Mouse (Mus musculus) embryo, embryonic 11 days (tissue): Measurements from ENCODE around the gene Slc25a13.

ENCODE experiments used
- DNase-seq: peaks from one replicate; pipeline ENCODE4 v3.0.0-alpha.2; 2015

Gene Slc25a13

DNA sequence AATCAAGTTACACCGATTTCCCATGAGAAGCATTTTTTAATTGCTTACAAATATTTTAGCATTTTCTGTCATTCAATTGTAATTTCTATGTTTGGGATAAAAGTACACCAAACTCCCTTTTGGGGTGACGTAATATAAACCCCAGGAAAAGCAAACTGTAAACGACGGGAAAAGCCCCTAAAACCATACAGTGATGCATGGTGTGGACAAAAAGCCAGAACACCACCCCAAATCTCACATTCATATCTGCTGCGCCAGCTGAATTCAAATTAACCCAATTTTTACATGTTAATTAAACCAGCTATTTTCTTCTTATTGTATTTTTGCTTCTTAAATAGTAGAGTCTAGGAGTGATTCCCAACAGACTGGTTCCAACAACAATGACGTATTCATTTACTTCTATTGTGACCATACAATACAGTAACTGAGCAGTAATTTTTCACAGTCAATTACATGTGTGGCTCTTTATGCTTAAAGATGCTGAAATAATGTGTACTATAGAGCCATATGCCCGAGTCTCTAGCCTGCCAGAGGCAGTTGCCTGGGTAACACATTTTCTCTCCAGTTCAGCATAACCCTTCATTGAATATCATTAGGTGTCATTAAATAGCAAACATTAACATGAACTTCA is 53.9 kb downstream of the Slc25a13 start:
- no peak for DNase-seq

DNA sequence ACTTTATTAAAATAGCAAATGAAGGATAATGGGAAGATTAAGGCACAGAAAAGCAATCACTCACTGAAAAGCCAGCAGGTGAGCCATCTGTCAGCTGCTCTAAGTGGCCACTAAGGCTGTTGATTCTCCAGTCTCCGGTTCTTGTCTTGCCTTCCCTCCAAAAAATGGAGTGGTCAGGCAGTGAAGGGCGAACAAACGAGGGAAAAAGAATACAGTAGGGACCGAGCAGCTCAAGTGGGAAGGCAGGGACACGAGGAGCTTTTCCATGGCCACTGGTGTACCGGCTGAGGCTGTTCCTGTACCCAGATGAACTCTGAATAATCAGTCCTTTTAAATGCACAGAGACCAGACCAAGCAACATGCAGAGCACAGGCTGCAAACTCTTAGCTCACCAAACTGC is 54.8 kb downstream of the Slc25a13 start:
- no peak for DNase-seq

DNA sequence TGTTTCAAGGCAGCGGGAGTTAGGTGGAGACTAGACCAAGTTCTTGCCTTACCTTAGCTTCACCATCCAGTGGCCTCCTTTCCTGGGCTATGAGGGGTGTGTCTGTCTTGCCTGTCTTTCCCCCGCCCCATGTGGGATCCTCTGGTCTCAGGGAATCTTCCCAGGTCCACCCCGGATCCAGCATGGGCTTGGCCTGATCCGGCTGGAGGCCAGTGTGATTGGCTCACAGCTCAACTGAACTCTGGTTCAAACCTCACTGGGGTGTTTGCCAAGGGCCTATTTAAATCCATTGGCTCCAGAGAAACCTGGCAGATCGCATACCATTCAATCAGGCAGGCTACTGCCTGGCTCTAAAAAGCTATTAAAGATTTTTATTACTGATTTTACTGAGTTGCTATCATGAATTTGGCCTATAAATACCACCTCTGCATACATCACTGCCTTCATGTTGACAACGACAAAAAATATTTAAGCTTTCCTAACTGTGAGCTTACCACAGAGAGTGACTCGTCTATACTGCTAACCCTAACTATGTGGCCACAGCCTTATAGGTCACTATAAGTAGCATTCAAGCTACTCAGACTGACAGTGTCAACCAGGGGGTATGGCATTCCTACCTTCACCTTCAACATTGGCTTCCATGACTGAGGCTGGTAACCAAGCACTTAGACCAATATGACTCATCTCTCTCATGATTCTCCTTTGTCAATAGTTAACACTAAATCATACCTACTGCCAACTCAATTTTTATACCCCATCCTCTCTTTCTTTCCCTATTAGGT is 56.1 kb downstream of the Slc25a13 start:
- DNase-seq = no peak

DNA sequence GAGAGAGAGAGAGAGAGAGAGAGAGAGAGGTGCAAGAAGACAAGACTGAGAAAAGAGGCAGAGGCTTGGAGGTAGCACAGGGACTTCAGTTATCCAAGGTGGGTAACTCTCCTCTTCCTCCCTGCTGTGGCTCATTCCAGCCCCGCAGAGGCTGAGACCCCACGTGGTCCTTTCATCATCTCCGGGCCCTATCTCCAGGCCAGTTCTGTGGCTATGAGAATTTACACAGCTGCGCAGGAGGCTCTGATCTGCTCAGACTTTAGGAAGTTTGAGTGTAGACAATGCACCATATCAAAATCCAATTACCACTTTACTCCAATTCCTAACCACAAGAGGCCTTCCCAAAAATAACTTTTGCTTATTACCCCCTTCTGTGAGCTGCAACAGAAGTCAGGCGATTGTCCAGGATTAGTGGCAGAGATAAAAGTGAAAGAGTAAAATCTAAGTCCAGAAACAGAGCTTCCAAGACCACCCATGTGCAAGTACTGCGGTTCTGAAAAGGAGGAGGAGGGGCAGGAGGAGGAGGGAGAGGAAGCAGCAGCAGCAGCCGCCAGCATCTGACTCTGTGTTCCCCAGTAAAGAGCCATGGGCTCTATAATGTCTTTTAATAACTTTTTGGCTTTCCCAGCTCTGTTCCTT is 57.6 kb downstream of the Slc25a13 start:
- peak; percentile 55 for DNase-seq

DNA sequence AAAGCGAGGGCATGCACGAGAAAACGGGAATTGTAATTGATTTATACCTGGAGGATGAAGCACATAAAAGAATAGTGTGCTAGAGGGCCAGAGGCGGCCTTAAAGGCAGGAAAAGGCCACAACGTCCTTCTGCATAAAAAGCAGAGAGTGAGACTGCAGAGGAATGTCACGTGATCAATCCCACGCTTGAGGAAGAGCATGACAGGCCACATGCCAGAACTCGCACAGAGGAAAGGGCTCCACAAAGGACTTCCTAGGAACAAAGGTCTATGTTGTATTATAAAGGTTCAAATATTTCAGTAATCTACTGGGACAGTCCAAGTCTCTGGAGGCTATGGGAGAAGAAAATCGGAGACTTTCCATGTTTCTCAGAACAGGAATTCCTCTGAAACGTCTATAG is 63.5 kb downstream of the Slc25a13 start:
- no peak for DNase-seq

DNA sequence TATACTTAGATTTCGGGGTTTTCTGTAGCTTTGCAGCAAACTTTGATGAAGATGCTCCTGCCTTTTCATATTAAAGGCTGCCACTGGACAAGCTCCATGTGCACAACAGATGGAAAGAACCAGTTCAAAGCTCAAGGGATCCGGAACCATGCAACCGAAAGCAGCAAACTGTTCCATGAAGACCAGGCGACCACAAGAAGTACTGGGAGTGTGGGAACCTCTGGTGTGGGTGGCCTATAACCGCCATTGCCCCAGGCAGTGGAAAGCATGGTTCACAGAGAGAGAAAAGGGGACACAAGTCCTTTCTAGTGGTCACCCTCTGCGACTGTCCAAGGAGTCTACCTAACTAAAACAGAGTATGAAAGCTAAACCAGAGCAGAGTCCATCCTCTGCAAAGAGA is 66.2 kb downstream of the Slc25a13 start:
- no peak for DNase-seq

DNA sequence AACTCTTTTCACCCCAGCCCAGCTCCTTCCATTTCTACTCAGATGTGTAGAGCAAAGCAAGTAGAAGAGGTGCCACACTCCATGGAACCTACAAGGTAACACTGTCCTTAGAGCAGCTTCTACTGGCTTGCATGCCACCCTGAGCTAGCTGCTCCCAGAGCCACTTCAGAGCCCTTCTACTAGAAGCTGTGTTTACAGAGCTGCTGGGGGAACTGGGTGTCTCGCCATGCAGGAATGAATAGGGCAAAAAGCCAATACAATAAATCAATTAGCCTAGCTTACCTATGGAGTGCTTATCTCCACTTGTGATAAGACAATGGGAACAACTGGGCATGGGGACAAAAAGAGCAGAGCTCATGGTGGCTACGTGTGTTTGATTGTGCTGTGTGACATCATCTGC is 67.2 kb downstream of the Slc25a13 start:
- DNase-seq = no peak

DNA sequence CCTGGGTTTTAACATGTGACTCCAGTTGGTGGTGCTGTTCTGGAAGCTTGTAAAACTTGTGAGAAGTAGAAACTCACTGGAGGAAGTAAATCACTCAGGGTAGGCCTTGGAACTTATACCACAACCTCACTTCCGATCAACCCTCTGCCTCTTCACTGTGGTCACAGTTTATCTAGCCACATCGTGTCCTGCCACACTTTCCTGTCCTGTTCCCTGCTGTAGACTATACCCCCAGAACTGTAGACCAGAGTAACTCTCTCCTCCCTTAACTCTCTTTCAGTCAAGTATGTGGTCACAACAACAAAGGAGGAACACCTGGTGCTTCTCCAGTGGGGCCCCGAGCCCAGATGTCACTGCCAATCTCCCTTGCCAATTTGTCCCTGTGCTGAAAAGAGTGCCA is 67.6 kb downstream of the Slc25a13 start:
- no peak for DNase-seq

DNA sequence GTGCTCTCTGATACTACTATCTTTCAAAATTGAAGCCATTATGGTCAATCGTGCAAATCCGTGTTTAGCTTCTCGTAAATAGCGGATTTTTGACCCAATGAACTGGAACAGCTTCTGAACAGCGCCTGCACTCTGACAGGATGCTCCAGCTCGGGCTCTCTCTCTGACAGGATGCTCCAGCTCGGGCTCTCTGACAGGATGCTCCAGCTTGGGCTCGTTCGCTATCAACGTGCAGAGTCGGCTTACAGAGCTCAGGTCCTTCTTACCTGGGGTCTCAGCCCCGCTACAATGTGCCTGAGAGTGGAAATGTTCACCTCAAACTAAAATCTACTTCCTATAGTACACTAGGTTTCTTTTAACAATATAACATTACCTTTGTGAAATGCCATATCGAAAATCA is 71.6 kb downstream of the Slc25a13 start:
- DNase-seq = no peak

DNA sequence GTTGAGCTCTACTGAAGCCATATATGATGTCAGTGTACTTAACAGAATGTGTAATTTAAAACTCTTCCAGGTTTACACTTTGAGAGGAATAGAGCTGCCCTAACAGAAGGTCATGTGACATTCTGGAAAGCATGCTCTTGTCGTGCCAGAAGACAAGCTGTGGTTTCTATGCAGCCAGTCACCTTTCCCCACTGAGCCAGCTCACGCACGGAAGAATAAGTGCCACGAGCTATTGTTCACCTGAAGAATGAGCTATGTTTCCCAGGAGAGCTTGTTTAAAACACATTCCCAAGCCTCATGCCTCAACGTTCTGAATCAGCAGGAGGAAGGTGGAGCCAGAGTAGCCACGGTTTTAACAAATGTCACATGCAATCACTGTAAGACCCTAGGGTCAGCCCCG is 73.4 kb downstream of the Slc25a13 start:
- DNase-seq = no peak

DNA sequence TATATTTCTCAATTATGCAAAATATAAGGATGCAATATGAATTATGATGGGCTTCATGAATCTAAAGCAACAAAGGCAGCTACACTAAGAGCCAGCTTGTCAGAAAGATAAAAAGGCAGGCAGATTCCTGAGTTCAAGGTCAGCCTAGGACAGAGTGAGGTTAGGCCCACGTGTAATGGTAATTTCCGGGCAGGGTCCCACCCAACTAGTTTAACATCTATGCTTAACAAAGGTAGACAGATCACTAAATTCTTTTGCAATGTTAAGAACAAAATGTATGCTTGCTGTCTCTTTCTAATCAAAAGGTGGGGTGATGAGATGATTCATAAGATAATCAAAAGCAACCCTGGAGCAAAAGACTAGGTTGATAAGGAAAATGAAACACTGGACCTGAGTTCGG is 76.6 kb downstream of the Slc25a13 start:
- no peak for DNase-seq

DNA sequence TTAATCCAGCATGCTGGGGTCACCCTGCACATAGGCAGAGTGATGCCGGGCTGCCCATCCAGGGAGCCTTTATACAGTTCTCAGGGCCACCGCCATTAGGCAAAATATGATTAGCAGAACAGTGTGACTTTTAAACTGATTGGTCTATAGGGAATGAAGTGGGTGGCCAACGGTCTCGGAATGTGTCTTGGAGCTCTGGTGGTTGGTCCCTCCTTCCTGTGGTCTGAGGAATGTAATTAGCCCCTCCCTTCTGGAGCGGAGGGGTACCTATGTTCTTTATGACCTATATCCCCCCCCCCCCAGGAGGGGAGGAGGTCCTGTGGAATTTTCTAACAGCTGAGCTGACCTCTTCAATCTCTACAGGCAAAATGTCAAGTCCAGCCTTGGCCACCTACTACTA is 77.9 kb downstream of the Slc25a13 start:
- no peak for DNase-seq

DNA sequence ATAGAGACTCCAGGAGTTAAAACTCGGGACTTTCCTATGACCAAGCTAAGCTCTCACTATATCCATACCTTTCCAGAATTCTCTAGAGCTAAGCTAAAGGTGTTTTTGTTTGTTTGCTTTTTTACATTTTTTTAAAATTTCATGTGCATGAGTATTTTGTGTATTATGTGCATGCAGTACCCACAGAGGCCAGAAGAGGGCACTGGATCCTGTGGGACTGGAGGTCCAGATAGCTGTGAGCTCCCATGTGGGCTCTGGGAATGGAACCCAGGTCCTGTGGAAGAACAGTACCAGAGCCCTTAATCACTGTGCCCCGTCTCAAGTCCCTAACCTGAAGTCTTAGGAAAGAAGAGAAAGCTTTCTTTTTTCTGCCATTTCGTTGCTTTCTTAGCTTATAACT is 80.2 kb downstream of the Slc25a13 start:
- no peak for DNase-seq

DNA sequence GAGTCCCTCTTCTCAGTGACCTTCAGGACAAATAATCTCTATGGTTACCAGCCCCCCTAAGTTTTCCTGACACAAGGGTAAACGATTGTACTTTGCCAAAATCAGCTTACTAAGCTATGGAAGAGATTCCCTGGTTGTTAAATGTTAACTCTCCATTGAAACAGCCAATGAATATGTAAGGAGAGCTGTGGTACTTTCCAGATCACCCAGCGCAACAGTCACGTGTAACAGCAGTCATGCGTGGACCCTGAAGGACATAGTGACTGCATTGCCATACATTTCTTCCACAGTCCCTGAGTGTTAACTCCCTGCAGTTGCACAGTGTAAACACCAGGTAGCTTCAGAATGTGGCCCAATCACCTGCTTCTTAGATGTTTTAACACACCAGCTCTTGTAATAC is 82.0 kb downstream of the Slc25a13 start:
- DNase-seq = no peak

DNA sequence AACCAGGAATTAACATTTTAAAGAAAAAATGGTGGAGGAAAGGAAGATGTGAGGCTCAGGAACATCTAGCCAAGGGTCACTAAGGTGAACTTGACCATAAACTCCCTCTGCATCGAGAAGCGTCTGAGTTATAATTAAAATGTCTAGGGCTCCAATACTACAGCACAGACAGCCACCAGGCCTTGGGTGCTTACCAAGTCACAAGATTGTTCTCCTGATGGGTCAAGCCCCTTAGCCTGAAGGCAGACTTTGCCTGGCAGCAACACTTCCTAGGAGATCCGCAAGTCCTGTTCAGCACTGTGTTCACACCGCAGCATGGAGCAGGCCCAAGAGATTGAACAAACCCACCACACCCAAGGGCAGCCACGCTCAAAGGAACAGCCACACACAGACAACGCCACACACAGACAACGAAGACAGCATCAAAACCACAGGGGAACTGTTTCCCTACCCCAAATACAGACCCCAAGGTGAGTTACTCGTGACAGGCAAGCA is 83.4 kb downstream of the Slc25a13 start:
- no peak for DNase-seq

DNA sequence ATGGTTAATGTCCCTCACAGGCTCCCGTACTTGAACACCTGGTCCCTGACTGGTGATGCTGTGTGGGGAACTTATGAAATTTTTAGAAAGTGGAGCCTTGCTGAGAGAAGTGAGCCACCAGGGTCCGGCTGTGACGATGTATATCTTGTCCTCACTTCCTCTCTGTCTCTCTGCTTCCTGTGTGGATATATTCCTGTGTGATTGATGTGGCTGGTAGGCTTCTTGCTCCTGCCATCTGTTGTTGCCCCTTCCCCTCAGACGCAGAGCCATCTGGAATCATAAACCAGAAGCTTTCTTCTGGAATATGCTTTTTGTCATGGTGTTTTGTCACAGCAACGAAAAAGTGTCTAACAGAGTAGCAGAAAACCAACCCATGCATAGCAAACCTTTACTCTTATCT is 84.9 kb downstream of the Slc25a13 start:
- DNase-seq = no peak

DNA sequence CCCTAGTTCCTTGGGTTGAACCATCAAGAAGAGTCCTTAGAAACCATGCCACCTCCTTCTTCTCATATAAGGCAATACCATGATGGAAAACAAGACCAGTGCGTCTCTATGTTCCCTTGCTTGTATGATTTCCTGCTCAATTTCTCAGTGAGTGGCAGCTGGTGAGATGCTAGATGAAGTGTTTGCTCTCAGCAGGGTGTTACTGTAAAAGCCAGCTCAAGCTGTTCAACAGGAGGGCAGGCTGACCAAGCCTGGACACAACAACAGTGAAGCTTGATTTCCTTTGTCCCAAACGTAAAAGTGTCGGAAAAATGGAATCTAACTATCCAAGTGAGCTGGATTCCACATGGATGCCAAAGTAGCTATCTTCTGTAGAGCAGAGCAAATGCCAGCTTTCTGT is 91.4 kb downstream of the Slc25a13 start:
- no peak for DNase-seq

DNA sequence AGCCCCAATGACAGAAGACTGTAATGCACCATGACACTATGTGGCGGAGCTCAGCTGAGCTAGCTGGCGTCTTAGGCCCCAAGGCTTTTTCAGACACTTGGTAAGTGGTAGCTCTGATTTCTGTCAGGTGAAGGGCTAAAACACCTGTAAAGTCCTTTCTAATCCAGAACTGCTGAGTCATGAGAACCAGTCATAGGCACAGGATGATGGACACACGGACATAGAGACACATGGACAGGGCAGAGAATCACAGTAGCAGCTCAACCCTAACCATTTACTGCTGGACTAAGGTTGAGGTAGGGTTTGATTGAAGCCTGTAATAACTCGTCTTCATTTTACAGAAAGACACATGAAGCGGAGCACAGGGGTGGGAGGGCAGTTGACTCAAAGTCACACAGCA is 95.1 kb downstream of the Slc25a13 start:
- no peak for DNase-seq

DNA sequence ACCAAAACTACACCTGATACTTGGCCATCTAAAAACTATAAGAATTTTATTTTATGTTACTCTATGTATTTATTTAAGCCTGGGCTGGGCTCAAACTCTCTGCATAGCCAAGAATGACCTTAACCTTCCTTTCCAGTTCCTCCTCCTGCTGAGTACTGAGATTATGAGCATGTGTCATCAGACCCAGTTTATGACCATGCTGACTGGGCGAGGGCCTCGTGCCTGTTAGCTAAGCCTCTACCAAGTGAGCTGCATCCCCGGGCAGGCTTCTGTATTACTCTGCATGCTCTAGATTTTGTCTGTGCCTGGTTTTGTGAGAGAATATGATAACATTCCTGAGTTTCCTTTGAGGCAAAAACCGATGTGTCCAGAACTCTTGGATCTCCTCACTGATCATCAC is 96.1 kb downstream of the Slc25a13 start:
- DNase-seq = no peak

DNA sequence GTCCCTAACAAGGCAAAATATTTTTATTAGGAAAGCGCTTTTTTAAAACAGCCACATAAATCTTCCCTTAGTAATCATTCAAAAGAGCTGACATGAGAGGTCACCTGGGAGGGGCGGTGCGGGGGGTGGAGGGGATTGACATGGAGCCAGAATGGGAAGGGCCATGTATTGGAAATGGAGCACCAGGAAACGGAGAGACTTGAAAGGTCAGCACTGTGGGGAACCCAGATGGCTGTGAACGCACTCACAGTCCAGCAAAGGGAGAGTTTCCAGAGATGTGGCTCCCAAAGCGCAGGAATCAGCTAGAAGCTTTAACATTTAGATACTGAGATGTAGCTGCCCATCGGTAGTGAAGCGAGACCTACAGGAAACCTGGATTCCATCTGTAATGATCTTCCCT is 101.2 kb downstream of the Slc25a13 start:
- DNase-seq = no peak

DNA sequence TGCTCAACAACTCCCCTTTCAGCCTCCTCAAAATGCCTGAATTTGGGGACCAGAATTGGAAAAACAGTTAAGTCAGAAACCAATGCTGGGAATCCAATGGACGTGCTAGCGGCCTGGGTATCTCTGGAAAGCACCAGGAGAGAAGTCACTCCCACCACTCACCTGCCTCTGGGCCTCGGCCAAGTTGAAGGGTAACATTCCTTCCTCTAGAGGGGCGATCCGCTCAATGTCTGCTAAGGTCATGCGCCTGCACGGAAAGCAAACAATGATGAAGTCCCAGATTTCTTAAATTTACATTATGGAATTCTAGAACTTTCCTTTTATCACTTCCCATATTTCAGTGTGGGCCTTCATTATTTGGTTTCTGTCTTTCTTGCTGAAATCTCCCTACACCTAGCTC is 103.2 kb downstream of the Slc25a13 start:
- DNase-seq = no peak

DNA sequence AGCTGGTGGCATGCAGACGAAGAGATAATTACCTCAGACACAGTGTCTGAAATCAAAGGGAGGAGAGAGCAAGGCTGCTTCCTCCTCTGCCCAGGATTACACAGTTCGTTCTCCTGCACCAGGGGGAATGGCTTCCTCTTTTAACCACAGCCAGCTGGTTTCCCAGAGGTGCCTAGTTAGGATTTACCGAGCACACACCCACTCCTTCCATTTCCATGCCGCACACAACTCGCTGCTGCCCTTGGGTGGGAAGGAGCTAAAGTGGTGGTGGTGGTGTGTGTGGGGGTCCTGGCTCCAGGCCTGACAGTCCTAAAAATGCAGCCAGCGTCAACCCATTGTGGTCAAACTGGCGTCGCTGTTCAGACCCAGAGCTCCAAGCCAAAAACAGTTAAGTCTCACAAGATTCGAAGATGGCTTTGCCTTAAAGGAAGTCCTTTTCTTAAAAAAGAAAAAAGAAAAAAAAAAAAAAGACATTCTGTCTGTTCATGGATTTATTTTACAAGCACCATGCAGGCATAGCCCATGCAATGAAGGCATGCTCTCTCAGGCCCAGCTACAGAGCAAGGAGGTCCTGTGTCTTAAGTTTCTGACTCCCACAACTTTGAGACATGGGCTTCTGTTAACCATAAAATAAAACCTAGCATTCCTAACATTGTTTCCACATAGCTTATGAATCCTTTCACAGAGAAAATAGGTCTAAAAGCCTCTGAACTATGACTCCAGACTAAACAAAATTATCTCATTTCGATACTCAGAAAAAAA is 104.0 kb downstream of the Slc25a13 start:
- DNase-seq = no peak

DNA sequence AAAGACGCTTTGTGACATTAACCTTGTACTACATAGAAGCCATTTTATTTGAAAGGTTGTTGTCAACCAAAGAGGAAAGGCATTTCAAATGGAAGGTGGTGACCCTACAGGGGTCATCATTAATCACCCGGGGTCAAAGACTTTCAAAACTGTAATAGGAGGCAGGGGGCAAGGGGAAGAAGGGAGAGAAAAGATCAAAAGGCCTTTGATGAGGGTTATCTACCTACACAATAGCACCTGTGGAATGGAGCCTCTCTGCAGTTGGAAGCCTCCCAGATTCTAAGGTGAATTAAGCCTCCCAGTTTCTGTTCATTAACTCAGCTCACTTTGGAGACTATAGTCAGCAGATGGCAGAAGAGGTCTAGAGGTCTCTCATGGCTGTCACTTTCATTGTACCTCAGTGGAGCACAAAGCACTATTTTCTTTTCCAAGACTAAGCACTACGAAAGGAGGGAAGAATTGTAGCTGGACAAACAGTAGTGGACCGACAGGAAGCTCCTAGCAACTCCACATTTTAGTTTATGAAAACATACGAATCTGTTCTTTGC is 109.5 kb downstream of the Slc25a13 start:
- no peak for DNase-seq
